Mouse (Mus musculus) adrenal gland, adult 2 months (tissue): ENCODE measurements around the gene 5031410I06Rik. TPM values are rescaled to one million over a fixed set of nuclear protein-coding genes. Genes with fewer than 3 reads are reported as not detected.
"Not testable (repeated sequence)": the region's sequence is repeated elsewhere in the genome, so short reads cannot be mapped to it uniquely, and the experiment has no call there.

Source experiments
- DNase-seq: peaks from one replicate; pipeline ENCODE4 v3.0.0; 2021
- long read RNA-seq: library from polyadenylated mRNA; stranded (forward); transcript quantifications from one replicate; pipeline ENCODE4 v2.0.0, GENCODE M21; 2021
- polyA plus RNA-seq: library from polyadenylated mRNA; depleted of rRNA; stranded (reverse); fragments of >200 nt; gene quantifications from 2 replicates; pipeline ENCODE4 v1.2.3, GENCODE M21; 2012; rRNA removed
- total RNA-seq, 2 experiments: library from RNA; stranded (reverse); gene quantifications; 2 replicates each; pipeline ENCODE4 v1.2.3; 2021

5031410I06Rik gene
- total RNA-seq (not detected), polyA plus RNA-seq (not detected in 2 replicates)
- long read RNA-seq: 0 reads

GRCm38 (mm10) chr5:26105262-26105661 is at the start of gene 5031410I06Rik:
Gene 5031410I06Rik, minus strand, starts transcription at chr5:26105362.
- DNase-seq: not testable (repeated sequence)

GRCm38 (mm10) chr5:26142891-26143290 is 37.7 kb upstream of the 5031410I06Rik start:
- no peak for DNase-seq

- DNase-seq: not testable (repeated sequence)
Observed at GRCm38 (mm10) chr5:26121321-26121720, 16.2 kb upstream of the 5031410I06Rik start, which contains the start of gene Gm10220. Gene Gm10220, minus strand, starts transcription at chr5:26121421.

DNA sequence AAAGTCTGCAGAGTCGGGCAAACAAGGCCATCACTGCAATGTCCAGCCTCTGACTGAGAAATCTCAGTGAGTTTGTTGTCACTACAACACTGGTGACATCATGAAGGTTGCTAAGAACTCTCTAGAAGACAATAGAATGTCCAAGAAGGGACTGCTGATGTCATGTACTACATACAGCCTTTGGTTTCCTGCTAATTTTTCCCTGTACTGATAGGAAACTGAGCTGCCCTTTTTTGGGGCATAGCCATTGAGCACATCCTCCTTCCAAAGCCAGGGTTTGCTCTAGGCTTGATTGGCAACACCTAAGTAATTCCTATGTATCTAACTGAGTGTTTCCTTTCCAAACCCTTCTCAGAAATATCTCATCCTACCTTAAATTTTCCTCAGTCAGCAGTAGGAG is 16.0 kb downstream of the 5031410I06Rik start, which contains the start of gene Gm10471:
Gene Gm10471 (minus strand): TSS at position 101 of the 400 bp plus-strand sequence.
- not testable (repeated sequence) for DNase-seq

- not testable (repeated sequence) for DNase-seq
Observed at GRCm38 (mm10) chr5:26079023-26079422, 26.1 kb downstream of the 5031410I06Rik start.

GRCm38 (mm10) chr5:26070716-26071115 is 34.4 kb downstream of the 5031410I06Rik start:
- no peak for DNase-seq

DNA sequence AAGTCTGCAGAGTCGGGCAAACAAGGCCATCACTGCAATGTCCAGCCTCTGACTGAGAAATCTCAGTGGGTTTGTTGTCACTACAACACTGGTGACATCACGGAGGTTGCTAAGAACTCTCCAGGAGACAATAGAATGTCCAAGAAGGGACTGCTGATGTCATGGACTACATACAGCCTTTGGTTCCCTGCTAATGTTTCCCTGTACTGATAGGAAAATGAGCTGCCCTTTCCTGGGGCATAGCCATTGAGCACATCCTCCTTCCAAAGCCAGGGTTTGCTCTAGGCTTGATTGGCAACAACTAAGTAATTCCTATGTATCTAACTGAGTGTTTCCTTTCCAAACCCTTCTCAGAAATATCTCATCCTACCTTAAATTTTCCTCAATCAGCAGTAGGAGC is 46.7 kb downstream of the 5031410I06Rik start, which contains the start of gene Gm7347:
Gene Gm7347 (minus strand): TSS at position 101 of the 400 bp plus-strand sequence.
- not testable (repeated sequence) for DNase-seq

Other genes starting within 250 kb of the 5031410I06Rik start
- gene Gm21663, start 163.0 kb downstream of the 5031410I06Rik start, total RNA-seq: under 1 TPM in 1 of 2 experiments, not detected in 1; 0.17 TPM
- not detected in 2 replicates for gene Gm21663, start 163.0 kb downstream of the 5031410I06Rik start, polyA plus RNA-seq
- gene Gm21671, start 150.9 kb downstream of the 5031410I06Rik start, total RNA-seq: not detected
- not detected in 2 replicates for gene Gm21671, start 150.9 kb downstream of the 5031410I06Rik start, polyA plus RNA-seq
- gene Gm21680, start 132.7 kb downstream of the 5031410I06Rik start, total RNA-seq: not detected
- gene Gm21680, start 132.7 kb downstream of the 5031410I06Rik start, polyA plus RNA-seq: not detected in 2 replicates
- gene Gm21698, start 116.7 kb downstream of the 5031410I06Rik start, total RNA-seq: not detected
- not detected in 2 replicates for gene Gm21698, start 116.7 kb downstream of the 5031410I06Rik start, polyA plus RNA-seq
- gene Gm1979, start 100.6 kb downstream of the 5031410I06Rik start, total RNA-seq: not detected
- gene Gm1979, start 100.6 kb downstream of the 5031410I06Rik start, polyA plus RNA-seq: not detected in 2 replicates
- not detected for gene Gm5862, start 82.4 kb downstream of the 5031410I06Rik start, total RNA-seq
- gene Gm5862, start 82.4 kb downstream of the 5031410I06Rik start, polyA plus RNA-seq: not detected in 2 replicates
- not detected for gene Speer4a, start 65.8 kb downstream of the 5031410I06Rik start, total RNA-seq
- gene Speer4a, start 65.8 kb downstream of the 5031410I06Rik start, polyA plus RNA-seq: not detected in 2 replicates
- not detected for gene Gm7347, start 46.8 kb downstream of the 5031410I06Rik start, total RNA-seq
- not detected in 2 replicates for gene Gm7347, start 46.8 kb downstream of the 5031410I06Rik start, polyA plus RNA-seq
- gene Gm10471, start 16.1 kb downstream of the 5031410I06Rik start, total RNA-seq: not detected
- not detected in 2 replicates for gene Gm10471, start 16.1 kb downstream of the 5031410I06Rik start, polyA plus RNA-seq
- not detected for gene Gm10220, start 16.1 kb upstream of the 5031410I06Rik start, total RNA-seq
- gene Gm10220, start 16.1 kb upstream of the 5031410I06Rik start, polyA plus RNA-seq: not detected in 2 replicates
- under 1 TPM; 0.21 to 0.23 TPM for gene Gm7361, start 152.3 kb upstream of the 5031410I06Rik start, total RNA-seq
- 0.09 and 0.10 TPM in 2 replicates for gene Gm7361, start 152.3 kb upstream of the 5031410I06Rik start, polyA plus RNA-seq